Mouse (Mus musculus): ENCODE results near the gene Aadacl2.

GRCm38 (mm10) chr3:60057070-60057808 is 50.7 kb downstream of the Aadacl2 start:
- TF ChIP-seq CTCF (IDR thresholded peaks at IDR 0.05; ENCODE audit: low read depth) (no peak), EP300 (IDR thresholded peaks at IDR 0.05; ENCODE audit: low read depth) (no peak)
